Mouse (Mus musculus): Measurements from ENCODE around the gene Crybb3. TPM values are rescaled to one million over a fixed set of nuclear protein-coding genes. Genes with fewer than 3 reads are reported as not detected.
A peak's percentile ranks its signal among the peaks of the same experiment; 100 is the strongest.

Gene Crybb3
- polyA plus RNA-seq, 1 experiment from 2014 or later = 1.1 TPM

DNA sequence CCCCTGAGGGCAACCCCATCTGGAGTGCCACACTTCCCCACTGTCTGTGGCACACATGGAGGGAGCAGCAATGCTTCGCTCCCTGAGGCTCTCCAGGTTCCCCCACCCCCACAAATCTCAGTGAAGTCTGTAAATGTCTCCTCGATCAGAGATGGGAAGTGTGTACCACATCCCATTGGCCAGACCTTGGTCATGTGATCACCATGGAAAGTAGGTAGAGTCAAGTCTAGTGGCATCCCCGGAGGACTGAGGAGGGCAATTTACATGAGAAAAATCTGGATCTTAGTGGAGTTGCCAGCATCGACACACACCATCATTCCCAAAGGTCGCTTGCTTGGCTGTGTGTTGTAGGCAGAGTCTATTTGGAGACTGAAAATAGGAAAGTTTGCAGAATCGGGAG, 42.8 kb downstream of the Crybb3 start:
- H3K9ac ChIP-seq = no peak overlapping the region
- H3K9me3 ChIP-seq = no peaks in the 10 kb centered on the region
- no peak for ATAC-seq (replicated peaks)
- no peak overlapping the region for H3K27ac ChIP-seq
- H3K4me1 ChIP-seq = peaks cover 23% of the 10 kb centered on the region
- no peak overlapping the region for H3K4me2 ChIP-seq
- H3K36me3 ChIP-seq (replicated peaks) = no peaks in the 10 kb centered on the region
- H3K4me3 ChIP-seq = no peak overlapping the region
- WGBS = 67% methylated on average over 6 of the region's 6 CpGs
- no peaks in the 10 kb centered on the region for H3K27me3 ChIP-seq (replicated peaks)

GRCm38 (mm10) chr5:113035094-113036047, 46.0 kb downstream of the Crybb3 start:
- Histone ChIP-seq H3K36me3 (replicated peaks) (no peaks in the 10 kb centered on the region), H3K9me3 (no peaks in the 10 kb centered on the region), H3K27ac (peak overlapping the region; percentile 61), H3K4me2 (no peak overlapping the region), H3K4me1 (peaks cover 26% of the 10 kb centered on the region), H3K27me3 (replicated peaks) (no peaks in the 10 kb centered on the region), H3K4me3 (no peak overlapping the region), H3K9ac (no peak overlapping the region)
- WGBS = 65% methylated on average over 10 of the region's 10 CpGs
- ATAC-seq (replicated peaks) = no peak

DNA sequence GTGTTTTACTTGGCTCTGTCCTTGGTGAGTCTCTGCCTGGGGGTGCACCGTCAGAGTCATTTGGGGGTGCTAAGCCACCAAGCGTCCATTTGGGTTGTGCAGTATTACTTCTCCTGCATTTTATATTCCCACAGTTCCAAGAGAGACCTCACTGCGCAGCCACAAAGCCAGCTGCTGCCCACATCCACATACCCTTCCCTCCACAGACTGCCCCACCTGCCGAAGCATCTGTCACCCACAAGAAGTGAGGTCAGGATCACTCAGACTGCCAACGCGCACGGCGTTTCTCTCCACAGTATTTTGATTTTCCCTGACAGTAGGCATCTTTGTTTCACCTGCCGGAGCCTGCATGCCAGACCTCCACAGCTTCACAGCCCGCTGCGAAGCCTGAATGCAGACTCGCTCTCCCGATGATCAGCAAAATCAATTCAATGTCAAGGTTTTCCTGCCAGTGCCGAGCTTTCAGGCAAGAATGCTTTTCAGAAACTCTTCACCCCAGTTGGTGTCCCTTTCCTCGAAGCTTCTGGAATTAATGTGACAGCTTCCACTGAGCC, 50.1 kb downstream of the Crybb3 start:
- no peak for ATAC-seq (replicated peaks)
- Histone ChIP-seq H3K27me3 (replicated peaks) (no peaks in the 10 kb centered on the region), H3K4me1 (peaks cover 26% of the 10 kb centered on the region), H3K27ac (peak overlapping the region; percentile 64), H3K9ac (no peak overlapping the region), H3K4me3 (no peak overlapping the region), H3K36me3 (replicated peaks) (no peaks in the 10 kb centered on the region), H3K4me2 (peak overlapping the region; percentile 20; the same call in 1 of the 2 replicates), H3K9me3 (no peaks in the 10 kb centered on the region)
- WGBS = 38% methylated on average over 15 of the region's 15 CpGs

DNA sequence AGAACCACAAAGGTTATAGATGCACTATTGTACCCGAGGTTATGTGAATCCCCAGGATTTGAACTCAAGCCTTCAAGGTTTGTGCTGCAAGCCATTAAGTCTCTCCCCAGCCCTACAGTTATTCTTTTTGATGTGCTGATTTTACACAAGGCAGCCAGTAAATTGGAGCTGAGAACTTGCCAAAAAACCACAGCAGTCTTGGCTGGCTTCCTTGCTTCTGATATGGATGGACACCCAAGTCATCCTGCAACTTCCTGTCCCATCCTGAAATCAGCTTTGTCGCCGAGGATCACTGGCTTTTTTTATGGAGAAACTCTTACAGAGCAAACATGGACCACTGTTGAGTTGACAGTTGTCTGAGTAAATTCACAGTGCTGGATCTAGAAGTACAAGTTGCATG, 51.3 kb downstream of the Crybb3 start:
- no peak overlapping the region for H3K9ac ChIP-seq
- H3K36me3 ChIP-seq (replicated peaks) = no peaks in the 10 kb centered on the region
- no peak overlapping the region for H3K4me2 ChIP-seq
- H3K4me3 ChIP-seq = no peak overlapping the region
- no peaks in the 10 kb centered on the region for H3K9me3 ChIP-seq
- peaks cover 19% of the 10 kb centered on the region for H3K4me1 ChIP-seq
- WGBS = 80% methylated on average over 3 of the region's 3 CpGs
- no peak overlapping the region for H3K27ac ChIP-seq
- H3K27me3 ChIP-seq (replicated peaks) = no peaks in the 10 kb centered on the region
- ATAC-seq (replicated peaks) = no peak

DNA sequence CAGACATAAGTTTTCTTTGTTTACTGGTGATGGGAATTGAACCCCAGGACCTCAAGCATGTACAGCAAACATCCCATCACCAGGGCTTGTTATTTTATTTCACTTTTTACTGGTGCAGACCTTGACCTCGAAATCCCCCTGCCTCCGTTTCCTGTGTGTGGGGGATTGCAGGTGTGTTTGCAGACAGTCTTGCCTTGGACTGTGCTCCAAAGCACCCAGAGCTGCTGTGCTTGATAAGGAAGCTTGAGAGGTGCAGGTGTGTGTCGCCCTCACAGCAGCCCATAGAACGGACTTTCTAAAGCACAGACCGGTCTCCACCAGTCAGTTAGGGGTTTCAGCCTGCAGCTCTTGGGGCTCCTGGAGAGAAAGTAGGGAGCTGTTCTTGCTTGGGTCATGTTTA, 54.7 kb downstream of the Crybb3 start:
- Histone ChIP-seq H3K36me3 (replicated peaks) (no peaks in the 10 kb centered on the region), H3K27me3 (replicated peaks) (no peaks in the 10 kb centered on the region), H3K4me1 (peaks cover 15% of the 10 kb centered on the region), H3K4me2 (no peak overlapping the region), H3K27ac (no peak overlapping the region), H3K9me3 (no peaks in the 10 kb centered on the region), H3K9ac (no peak overlapping the region), H3K4me3 (no peak overlapping the region)
- 87% methylated on average over 5 of the region's 5 CpGs for WGBS
- ATAC-seq (replicated peaks) = no peak

Other genes with a start within 250 kb of the Crybb3 start
- 1.5 and 1.6 TPM in 2 replicates for gene Myo18b, start 185.2 kb downstream of the Crybb3 start, polyA plus RNA-seq (2015; fragmentation: Nextera tagmentation; extraction: Ambion mirVana)
- gene Grk3, start 65.8 kb downstream of the Crybb3 start, polyA plus RNA-seq (2015; fragmentation: Nextera tagmentation; extraction: Ambion mirVana) = 27.2 and 31.8 TPM in 2 replicates
- not detected in 2 replicates for gene Crybb2, start 11.5 kb downstream of the Crybb3 start, polyA plus RNA-seq (2015; fragmentation: Nextera tagmentation; extraction: Ambion mirVana)
- gene 2900026A02Rik, start 139.7 kb upstream of the Crybb3 start, polyA plus RNA-seq (2015; fragmentation: Nextera tagmentation; extraction: Ambion mirVana) = 3.9 TPM in 2 replicates
- gene Tmem211, start 145.3 kb upstream of the Crybb3 start, polyA plus RNA-seq (2015; fragmentation: Nextera tagmentation; extraction: Ambion mirVana) = 0.09 and 0.14 TPM in 2 replicates
- gene Sgsm1, start 229.2 kb upstream of the Crybb3 start, polyA plus RNA-seq (2015; fragmentation: Nextera tagmentation; extraction: Ambion mirVana) = 23.9 and 27.4 TPM in 2 replicates